Mouse (Mus musculus): ENCODE measurements at regions not wholly inside any gene's neighbourhood (a gene's known extent, or its start where the extent isn't known, plus 50 kb on each side); places are given as distances from the start of the nearest gene placed in this dataset.

DNA sequence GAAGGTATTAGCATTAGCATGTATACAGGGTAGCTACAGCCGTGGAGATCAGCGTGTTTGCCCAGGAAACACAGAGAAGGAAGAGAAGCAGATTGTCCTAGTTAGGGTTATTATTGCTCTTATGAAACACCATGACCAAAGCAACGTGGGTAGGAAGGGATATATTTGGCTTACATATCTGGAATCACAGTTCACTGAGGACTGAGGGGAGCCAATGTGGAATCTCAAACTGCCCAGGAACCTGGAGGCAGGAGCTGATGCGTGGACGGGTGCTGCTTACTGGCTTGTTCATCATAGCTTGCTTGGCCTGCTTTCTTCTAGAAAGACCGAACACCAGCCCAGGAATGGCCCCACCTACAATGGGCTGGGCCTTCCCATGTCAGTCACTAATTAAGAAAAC lies 238.4 kb downstream of the Atp23 start:
- no peak for DNase-seq (ENCODE audit: low spot score)
- Histone ChIP-seq H3K4me1 (no peaks in the 10 kb centered on the region), H3K27me3 (replicated peaks; ENCODE audit: low read depth, poor library complexity, severe bottlenecking) (no peaks in the 10 kb centered on the region), H3K9me3 (no peaks in the 10 kb centered on the region), H3K4me3 (no peak overlapping the region), H3K36me3 (replicated peaks) (no peaks in the 10 kb centered on the region), H3K27ac (replicated peaks) (no peak overlapping the region)
- WGBS, result 91% methylated on average over 6 of the region's 6 CpGs

- no peak for DNase-seq (ENCODE audit: low spot score)
Measured at GRCm38 (mm10) chr10:126661095-126661615, 240.0 kb downstream of the Atp23 start.

GRCm38 (mm10) chr10:126660024-126660423 lies 241.1 kb downstream of the Atp23 start:
- Histone ChIP-seq H3K27me3 (replicated peaks; ENCODE audit: low read depth, poor library complexity, severe bottlenecking) (no peaks in the 10 kb centered on the region), H3K27ac (replicated peaks) (no peak overlapping the region), H3K4me3 (no peak overlapping the region), H3K36me3 (replicated peaks) (no peaks in the 10 kb centered on the region), H3K9me3 (no peaks in the 10 kb centered on the region), H3K4me1 (no peaks in the 10 kb centered on the region)
- 86% methylated on average over 9 of the region's 9 CpGs for WGBS
- no peak for DNase-seq (ENCODE audit: low spot score)

More at GRCm38 (mm10) chr10:126661095-126661615, 240.0 kb downstream of the Atp23 start:
- no peaks in the 10 kb centered on the region for H3K36me3 ChIP-seq (replicated peaks)
- H3K4me3 ChIP-seq, result no peak overlapping the region
- WGBS, result 73% methylated on average over 5 of the region's 5 CpGs
- no peaks in the 10 kb centered on the region for H3K27me3 ChIP-seq (replicated peaks; ENCODE audit: low read depth, poor library complexity, severe bottlenecking)
- no peaks in the 10 kb centered on the region for H3K4me1 ChIP-seq
- H3K27ac ChIP-seq (replicated peaks), result no peak overlapping the region
- no peaks in the 10 kb centered on the region for H3K9me3 ChIP-seq

DNA sequence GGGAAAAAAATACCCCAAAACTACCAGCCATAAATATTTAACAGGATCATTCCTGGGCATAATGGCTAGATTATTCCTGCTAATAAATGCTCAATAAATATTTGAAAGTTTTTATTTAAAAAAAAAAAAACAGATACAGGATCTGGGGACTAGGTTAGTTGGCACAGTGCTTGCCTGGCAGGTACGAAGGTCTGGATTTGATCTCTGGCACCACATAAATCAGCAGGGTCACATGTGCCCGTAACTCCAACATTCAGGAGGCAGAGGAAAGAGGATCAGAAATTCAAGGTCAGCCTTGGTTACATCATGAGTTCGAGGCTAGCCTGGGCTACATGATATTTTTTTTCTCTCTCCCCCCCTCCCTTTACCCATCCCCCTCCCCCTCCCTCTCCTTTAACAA lies 248.5 kb downstream of the Atp23 start:
- WGBS, result 84% methylated on average over 3 of the region's 3 CpGs
- Histone ChIP-seq H3K4me1 (no peaks in the 10 kb centered on the region), H3K27ac (replicated peaks) (no peak overlapping the region), H3K27me3 (replicated peaks; ENCODE audit: low read depth, poor library complexity, severe bottlenecking) (no peaks in the 10 kb centered on the region), H3K4me3 (no peak overlapping the region), H3K9me3 (no peaks in the 10 kb centered on the region), H3K36me3 (replicated peaks) (no peaks in the 10 kb centered on the region)
- no peak for DNase-seq (ENCODE audit: low spot score)

GRCm38 (mm10) chr10:126646587-126646986 lies 254.6 kb downstream of the Atp23 start:
- Histone ChIP-seq H3K4me1 (peaks cover 8% of the 10 kb centered on the region), H3K27me3 (replicated peaks; ENCODE audit: low read depth, poor library complexity, severe bottlenecking) (no peaks in the 10 kb centered on the region), H3K36me3 (replicated peaks) (no peaks in the 10 kb centered on the region), H3K4me3 (no peak overlapping the region), H3K27ac (replicated peaks) (no peak overlapping the region), H3K9me3 (no peaks in the 10 kb centered on the region)
- 23% methylated on average over 4 of the region's 4 CpGs for WGBS
- no peak for DNase-seq (ENCODE audit: low spot score)

DNA sequence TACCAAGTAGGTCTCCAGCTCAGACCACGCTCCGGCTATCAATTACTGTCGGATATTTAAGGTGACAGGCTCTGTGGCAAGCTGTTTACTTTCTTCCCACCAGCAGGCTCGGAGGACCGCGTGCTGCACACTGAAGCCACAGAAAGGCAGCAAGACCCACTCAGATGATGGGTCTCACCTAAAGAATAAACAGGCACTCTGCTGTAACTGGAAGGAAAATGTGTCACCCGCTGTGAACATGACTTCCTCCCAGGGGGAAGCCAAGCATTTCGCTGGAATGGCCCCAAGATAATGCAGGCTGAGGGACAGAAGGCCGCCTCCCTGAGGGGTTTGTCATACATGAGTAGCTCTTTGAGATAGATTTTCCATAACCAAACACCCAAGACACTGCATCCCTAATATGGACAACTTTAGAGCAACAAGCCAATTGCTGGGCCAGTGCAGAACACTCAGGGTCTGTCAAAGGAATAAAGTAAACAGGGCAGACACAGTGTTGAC lies 259.3 kb downstream of the Atp23 start:
- Histone ChIP-seq H3K4me3 (no peak overlapping the region), H3K9me3 (no peaks in the 10 kb centered on the region), H3K36me3 (replicated peaks) (no peaks in the 10 kb centered on the region), H3K4me1 (peaks cover 12% of the 10 kb centered on the region), H3K27me3 (replicated peaks; ENCODE audit: low read depth, poor library complexity, severe bottlenecking) (no peaks in the 10 kb centered on the region), H3K27ac (replicated peaks) (no peak overlapping the region)
- DNase-seq (ENCODE audit: low spot score), result peak; percentile 32
- 21% methylated on average over 9 of the region's 9 CpGs for WGBS

DNA sequence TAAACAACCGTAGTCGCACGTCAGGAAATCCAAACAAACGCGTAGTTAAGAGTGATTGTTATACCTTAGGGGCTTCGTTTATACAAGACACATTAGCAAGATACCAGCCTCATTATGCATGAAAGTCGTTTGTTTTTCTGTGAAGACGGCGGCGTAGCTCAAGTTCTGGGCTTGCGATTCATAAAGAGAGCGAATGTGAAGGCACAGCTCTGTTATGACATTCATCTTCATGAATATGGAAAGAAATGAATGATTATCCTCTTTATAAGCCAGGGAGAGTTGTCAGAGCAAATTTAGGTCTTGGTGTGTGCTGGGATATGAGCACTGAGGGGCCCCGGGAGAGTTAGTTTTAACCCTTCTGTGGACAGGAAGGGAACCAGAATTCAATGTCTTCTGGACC lies 266.4 kb downstream of the Atp23 start:
- Histone ChIP-seq H3K4me1 (peaks cover 7% of the 10 kb centered on the region), H3K27me3 (replicated peaks; ENCODE audit: low read depth, poor library complexity, severe bottlenecking) (no peaks in the 10 kb centered on the region), H3K9me3 (no peaks in the 10 kb centered on the region), H3K27ac (replicated peaks) (no peak overlapping the region), H3K4me3 (no peak overlapping the region), H3K36me3 (replicated peaks) (no peaks in the 10 kb centered on the region)
- WGBS, result 66% methylated on average over 13 of the region's 13 CpGs
- no peak for DNase-seq (ENCODE audit: low spot score)

- Histone ChIP-seq H3K36me3 (replicated peaks) (no peaks in the 10 kb centered on the region), H3K27me3 (replicated peaks; ENCODE audit: low read depth, poor library complexity, severe bottlenecking) (no peaks in the 10 kb centered on the region), H3K9me3 (no peaks in the 10 kb centered on the region), H3K4me1 (no peaks in the 10 kb centered on the region), H3K4me3 (no peak overlapping the region), H3K27ac (replicated peaks) (no peak overlapping the region)
- 50% methylated on average over 4 of the region's 4 CpGs for WGBS
- DNase-seq (ENCODE audit: low spot score), result no peak
Measured at GRCm38 (mm10) chr10:126628057-126628456, 273.1 kb downstream of the Atp23 start.

DNA sequence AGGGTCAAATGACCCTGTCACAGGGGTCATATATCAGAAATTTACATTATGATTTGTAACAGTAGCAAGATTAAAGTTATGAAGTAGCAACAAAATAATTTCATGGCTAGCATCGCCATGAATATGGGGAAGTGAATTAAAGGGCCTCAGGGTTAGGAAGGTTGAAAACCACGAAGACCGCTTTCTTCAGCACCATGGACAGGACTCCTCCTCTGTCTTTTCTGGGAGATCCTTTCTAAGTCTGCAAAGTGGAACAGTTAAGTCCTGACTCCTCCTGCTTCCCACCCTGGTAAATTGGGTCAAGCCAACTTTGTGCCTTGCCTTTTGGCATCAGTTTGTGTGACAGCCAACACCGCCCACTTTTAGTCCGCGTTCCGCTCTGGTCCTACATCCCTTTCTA lies 275.7 kb downstream of the Atp23 start:
- Histone ChIP-seq H3K9me3 (no peaks in the 10 kb centered on the region), H3K27ac (replicated peaks) (no peak overlapping the region), H3K4me1 (no peaks in the 10 kb centered on the region), H3K36me3 (replicated peaks) (no peaks in the 10 kb centered on the region), H3K27me3 (replicated peaks; ENCODE audit: low read depth, poor library complexity, severe bottlenecking) (no peaks in the 10 kb centered on the region), H3K4me3 (no peak overlapping the region)
- 59% methylated on average over 7 of the region's 7 CpGs for WGBS
- DNase-seq (ENCODE audit: low spot score), result peak; percentile 53

- DNase-seq (ENCODE audit: low spot score), result no peak
- Histone ChIP-seq H3K9me3 (no peaks in the 10 kb centered on the region), H3K4me3 (no peak overlapping the region), H3K36me3 (replicated peaks) (no peaks in the 10 kb centered on the region), H3K4me1 (no peaks in the 10 kb centered on the region), H3K27me3 (replicated peaks; ENCODE audit: low read depth, poor library complexity, severe bottlenecking) (no peaks in the 10 kb centered on the region), H3K27ac (replicated peaks) (no peak overlapping the region)
- whole genome bisulfite sequencing, result 76% methylated on average over 6 of the region's 6 CpGs
Measured at GRCm38 (mm10) chr10:126620802-126621201, 280.4 kb downstream of the Atp23 start.

- H3K27ac ChIP-seq (replicated peaks), result no peak overlapping the region
- H3K4me3 ChIP-seq, result no peak overlapping the region
- H3K36me3 ChIP-seq (replicated peaks), result no peaks in the 10 kb centered on the region
- DNase-seq (ENCODE audit: low spot score), result no peak
- H3K9me3 ChIP-seq, result no peaks in the 10 kb centered on the region
- H3K4me1 ChIP-seq, result no peaks in the 10 kb centered on the region
- WGBS, result 50% methylated on average over 10 of the region's 10 CpGs
- H3K27me3 ChIP-seq (replicated peaks; ENCODE audit: low read depth, poor library complexity, severe bottlenecking), result no peaks in the 10 kb centered on the region
Measured at GRCm38 (mm10) chr10:126619970-126620369, 281.2 kb downstream of the Atp23 start.

- WGBS, result 42% methylated on average over 4 of the region's 4 CpGs
- 0 out of 2 replicates have a peak, but pooled peaks cover 2% of the 10 kb centered on the region for H3K9me3 ChIP-seq
- DNase-seq (ENCODE audit: low spot score), result no peak
- no peaks in the 10 kb centered on the region for H3K27me3 ChIP-seq (replicated peaks; ENCODE audit: low read depth, poor library complexity, severe bottlenecking)
- peaks cover 8% of the 10 kb centered on the region for H3K4me1 ChIP-seq
- no peak overlapping the region for H3K27ac ChIP-seq (replicated peaks)
- H3K36me3 ChIP-seq (replicated peaks), result no peaks in the 10 kb centered on the region
- H3K4me3 ChIP-seq, result no peak overlapping the region
Measured at GRCm38 (mm10) chr10:126612226-126612625, 288.9 kb downstream of the Atp23 start.

- no peak for DNase-seq (ENCODE audit: low spot score)
- 90% methylated on average over 8 of the region's 8 CpGs for WGBS
Measured at GRCm38 (mm10) chr10:126610506-126610905, 290.6 kb downstream of the Atp23 start.

More at GRCm38 (mm10) chr10:126610506-126610905, 290.6 kb downstream of the Atp23 start:
- Histone ChIP-seq H3K4me3 (no peak overlapping the region), H3K4me1 (peaks cover 8% of the 10 kb centered on the region), H3K27me3 (replicated peaks; ENCODE audit: low read depth, poor library complexity, severe bottlenecking) (no peaks in the 10 kb centered on the region), H3K36me3 (replicated peaks) (no peaks in the 10 kb centered on the region), H3K27ac (replicated peaks) (no peak overlapping the region), H3K9me3 (0 out of 2 replicates have a peak, but pooled peaks cover 2% of the 10 kb centered on the region)

Measured in embryonic facial prominence, embryonic 10.5 days (tissue).